Mouse (Mus musculus) stomach, embryonic 14.5 days (tissue): ENCODE measurements at regions not wholly inside any gene's neighbourhood (a gene's known extent, or its start where the extent isn't known, plus 50 kb on each side); places are given as distances from the start of the nearest gene placed in this dataset.

ENCODE experiments used
- ATAC-seq: fragments of 200-750 bp; cut with Nextera tagmentation; 2 replicates; pipeline ENCODE4 v1.8.0; 2017; ENCODE audit warnings: low read depth, moderate TSS enrichment; ENCODE audit not compliant: insufficient number of reproducible peaks, insufficient read depth, low FRiP score
- H3K27ac ChIP-seq: fragments of 300-500 bp; sonication (generic); 2 replicates; pipeline ENCODE4 v1.5.1; 2014; ENCODE audit warnings: mild to moderate bottlenecking, low read length, moderate library complexity, mixed read lengths
- H3K27me3 ChIP-seq: fragments of 300-500 bp; sonication (generic); 2 replicates; pipeline ENCODE4 v1.6.1; 2014; ENCODE audit warnings: low read length, control low read depth, mixed read lengths; ENCODE audit not compliant: control insufficient read depth, insufficient read depth
- H3K36me3 ChIP-seq: fragments of 300-500 bp; sonication (generic); 2 replicates; pipeline ENCODE4 v1.6.1; 2014; ENCODE audit warnings: mild to moderate bottlenecking, control low read depth, low read length, moderate library complexity, mixed read lengths; ENCODE audit not compliant: control insufficient read depth, insufficient read depth
- H3K4me1 ChIP-seq: fragments of 300-500 bp; sonication (generic); 2 replicates; pipeline ENCODE4 v1.6.1; 2014; ENCODE audit warnings: low read length, control low read depth, mixed read lengths; ENCODE audit not compliant: control insufficient read depth, insufficient read depth
- H3K4me2 ChIP-seq: fragments of 300-500 bp; sonication (generic); replicated peaks from 2 replicates; pipeline ENCODE4 v1.6.1; 2014; ENCODE audit warnings: low read depth, low read length, control low read depth
- H3K4me3 ChIP-seq: fragments of 300-500 bp; sonication (generic); 2 replicates; pipeline ENCODE4 v1.5.1; 2014; ENCODE audit warnings: low read depth, low read length, control low read depth
- H3K9ac ChIP-seq: fragments of 300-500 bp; sonication (generic); replicated peaks from 2 replicates; pipeline ENCODE4 v1.6.1; 2014; ENCODE audit warnings: low read depth, mild to moderate bottlenecking, control low read depth, low read length, moderate library complexity, mixed read lengths
- H3K9me3 ChIP-seq: fragments of 300-500 bp; sonication (generic); 2 replicates; pipeline ENCODE4 v1.6.1; 2016; ENCODE audit warnings: low read depth, low read length, control low read depth; ENCODE audit not compliant: control insufficient read depth
- WGBS: fragments of 180-500 bp; shearing (Covaris S2); extraction: QIAGEN DNeasy Blood & Tissue Kit; methylation state at CpG from one replicate; pipeline ENCODE4 v1.1.7; 2014; 5-methylcytosine and 5-hydroxymethylcytosine counted together

GRCm38 (mm10) chr14:109941944-109942343, 813.0 kb downstream of the Slitrk6 start:
- ATAC-seq: no peak
- no peak overlapping the region for H3K27ac ChIP-seq
- H3K9ac ChIP-seq: no peak overlapping the region
- WGBS: 78% methylated on average over 4 of the region's 4 CpGs
- no peaks in the 10 kb centered on the region for H3K9me3 ChIP-seq
- H3K4me1 ChIP-seq: no peaks in the 10 kb centered on the region
- H3K27me3 ChIP-seq: no peaks in the 10 kb centered on the region
- no peak overlapping the region for H3K4me2 ChIP-seq
- no peak overlapping the region for H3K4me3 ChIP-seq
- no peaks in the 10 kb centered on the region for H3K36me3 ChIP-seq

DNA sequence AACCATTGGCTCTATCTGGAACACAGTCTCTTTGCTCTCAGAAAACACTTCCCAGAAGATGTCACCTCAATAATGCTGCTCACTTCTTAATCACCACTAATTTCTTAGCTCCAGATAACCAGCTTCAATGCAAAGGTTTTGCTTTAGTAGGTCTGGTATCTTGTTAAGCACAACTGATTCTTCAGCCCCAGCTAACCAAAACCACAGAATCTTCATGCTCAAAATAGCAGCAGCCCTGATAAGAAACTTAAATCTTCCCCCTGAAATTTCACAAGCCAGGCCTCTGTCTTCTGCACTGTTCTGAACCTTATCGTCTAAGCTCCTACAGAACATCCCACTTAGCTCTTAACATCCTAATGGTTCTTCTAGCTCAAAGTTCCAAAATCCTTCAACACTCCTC, 813.8 kb downstream of the Slitrk6 start:
- H3K9me3 ChIP-seq: no peaks in the 10 kb centered on the region

DNA sequence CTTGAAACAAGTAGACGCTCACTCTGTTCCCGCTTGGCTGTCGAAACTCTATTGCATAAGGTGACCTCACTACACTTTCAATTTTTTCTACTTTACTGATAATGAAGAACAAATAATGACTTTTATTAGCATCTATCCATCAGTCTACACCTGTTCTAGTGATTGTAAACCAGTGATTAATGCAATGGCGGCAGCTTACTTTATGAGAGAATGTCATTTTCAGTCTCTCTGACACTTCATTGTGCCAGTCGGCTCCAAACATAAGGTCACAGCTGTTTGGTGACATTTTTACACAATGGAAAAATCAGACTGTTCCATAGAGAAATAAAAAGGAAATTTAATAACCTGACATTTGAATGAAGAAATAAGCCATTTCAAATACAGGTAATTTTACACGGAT, 817.5 kb downstream of the Slitrk6 start:
- Histone ChIP-seq H3K9ac (no peak overlapping the region), H3K27ac (no peak overlapping the region), H3K9me3 (no peaks in the 10 kb centered on the region), H3K4me1 (no peaks in the 10 kb centered on the region), H3K27me3 (no peaks in the 10 kb centered on the region), H3K4me3 (no peak overlapping the region), H3K4me2 (no peak overlapping the region), H3K36me3 (no peaks in the 10 kb centered on the region)
- 79% methylated on average over 6 of the region's 6 CpGs for WGBS
- ATAC-seq: no peak

More for the DNA sequence above, 813.8 kb downstream of the Slitrk6 start:
- no peak overlapping the region for H3K4me3 ChIP-seq
- 86% methylated on average over 1 of the region's 1 CpGs for WGBS
- no peaks in the 10 kb centered on the region for H3K27me3 ChIP-seq
- H3K36me3 ChIP-seq: no peaks in the 10 kb centered on the region
- H3K4me1 ChIP-seq: no peaks in the 10 kb centered on the region
- H3K4me2 ChIP-seq: no peak overlapping the region
- no peak overlapping the region for H3K27ac ChIP-seq
- no peak for ATAC-seq
- no peak overlapping the region for H3K9ac ChIP-seq

- 92% methylated on average over 7 of the region's 7 CpGs for WGBS
- H3K4me1 ChIP-seq: no peaks in the 10 kb centered on the region
These were observed 826.0 kb downstream of the Slitrk6 start for GRCm38 (mm10) chr14:109928977-109929376.

GRCm38 (mm10) chr14:109891896-109892165, 863.1 kb downstream of the Slitrk6 start:
- H3K4me1 ChIP-seq: no peaks in the 10 kb centered on the region
- ATAC-seq: no peak
- H3K36me3 ChIP-seq: no peaks in the 10 kb centered on the region
- no peak overlapping the region for H3K4me2 ChIP-seq
- WGBS: 85% methylated on average over 2 of the region's 2 CpGs
- no peaks in the 10 kb centered on the region for H3K9me3 ChIP-seq
- no peaks in the 10 kb centered on the region for H3K27me3 ChIP-seq
- no peak overlapping the region for H3K4me3 ChIP-seq
- no peak overlapping the region for H3K9ac ChIP-seq
- no peak overlapping the region for H3K27ac ChIP-seq

More at GRCm38 (mm10) chr14:109928977-109929376, 826.0 kb downstream of the Slitrk6 start:
- Histone ChIP-seq H3K36me3 (no peaks in the 10 kb centered on the region), H3K4me3 (no peak overlapping the region), H3K27me3 (no peaks in the 10 kb centered on the region), H3K9me3 (no peaks in the 10 kb centered on the region), H3K9ac (no peak overlapping the region), H3K4me2 (no peak overlapping the region), H3K27ac (no peak overlapping the region)
- ATAC-seq: no peak

- H3K4me1 ChIP-seq: no peaks in the 10 kb centered on the region
- no peaks in the 10 kb centered on the region for H3K27me3 ChIP-seq
- no peak overlapping the region for H3K27ac ChIP-seq
- no peak overlapping the region for H3K9ac ChIP-seq
- H3K4me2 ChIP-seq: no peak overlapping the region
- H3K36me3 ChIP-seq: no peaks in the 10 kb centered on the region
- whole genome bisulfite sequencing: 73% methylated on average over 3 of the region's 3 CpGs
- H3K4me3 ChIP-seq: no peak overlapping the region
- H3K9me3 ChIP-seq: no peaks in the 10 kb centered on the region
- no peak for ATAC-seq
These were observed 863.6 kb downstream of the Slitrk6 start for GRCm38 (mm10) chr14:109891151-109891895.

GRCm38 (mm10) chr14:109876950-109877663, 877.8 kb downstream of the Slitrk6 start:
- WGBS: 71% methylated on average over 1 of the region's 1 CpGs
- no peaks in the 10 kb centered on the region for H3K36me3 ChIP-seq
- H3K9ac ChIP-seq: no peak overlapping the region
- H3K9me3 ChIP-seq: no peaks in the 10 kb centered on the region
- no peak for ATAC-seq
- H3K27me3 ChIP-seq: no peaks in the 10 kb centered on the region
- no peak overlapping the region for H3K27ac ChIP-seq
- no peak overlapping the region for H3K4me2 ChIP-seq
- H3K4me1 ChIP-seq: no peaks in the 10 kb centered on the region
- H3K4me3 ChIP-seq: no peak overlapping the region

GRCm38 (mm10) chr14:109874230-109874629, 880.7 kb downstream of the Slitrk6 start:
- Histone ChIP-seq H3K4me3 (no peak overlapping the region), H3K36me3 (no peaks in the 10 kb centered on the region), H3K4me1 (no peaks in the 10 kb centered on the region), H3K27me3 (no peaks in the 10 kb centered on the region), H3K27ac (no peak overlapping the region), H3K4me2 (no peak overlapping the region), H3K9me3 (no peaks in the 10 kb centered on the region), H3K9ac (no peak overlapping the region)
- ATAC-seq: no peak
- WGBS: 14% methylated on average over 1 of the region's 1 CpGs
